Mouse (Mus musculus) cerebellum, adult 2 months (tissue): ENCODE measurements at regions not wholly inside any gene's neighbourhood (a gene's known extent, or its start where the extent isn't known, plus 50 kb on each side); places are given as distances from the start of the nearest gene placed in this dataset.

Experiments used
- CTCF ChIP-seq: fragments of 200-500 bp; IDR thresholded peaks from 2 replicates; pipeline ENCODE4 v1.5.1; 2011; ENCODE audit warnings: low read depth, mild to moderate bottlenecking, control low read depth, low read length, moderate library complexity, borderline replicate concordance; ENCODE audit not compliant: insufficient read depth
- POLR2A ChIP-seq: fragments of 200-500 bp; IDR thresholded peaks from 2 replicates; pipeline ENCODE4 v1.6.1; 2011; ENCODE audit warnings: low read length, control low read depth, borderline replicate concordance; ENCODE audit not compliant: insufficient read depth

GRCm38 (mm10) chr14:72081473-72081872, 410.2 kb downstream of the Gm9195 start:
- TF ChIP-seq CTCF (no peak), POLR2A (no peak)
